Mouse (Mus musculus) heart, embryonic 15.5 days (tissue): Measurements from ENCODE around the gene Lurap1l. TPM values are rescaled to one million over a fixed set of nuclear protein-coding genes. Genes with fewer than 3 reads are reported as not detected.

Experiments
- ATAC-seq: fragments of 200-750 bp; cut with Nextera tagmentation; replicated peaks from 2 replicates; pipeline ENCODE4 v1.8.0; 2017; ENCODE audit warnings: low read depth, moderate TSS enrichment; ENCODE audit not compliant: insufficient number of reproducible peaks, insufficient read depth, low FRiP score
- H3K27ac ChIP-seq: fragments of 300-500 bp; sonication (generic); 2 replicates; pipeline ENCODE4 v1.5.1; 2015; ENCODE audit warnings: mild to moderate bottlenecking, inconsistent platforms
- H3K27me3 ChIP-seq: fragments of 300-500 bp; sonication (generic); 2 replicates; pipeline ENCODE4 v1.6.1; 2015; ENCODE audit warnings: inconsistent platforms
- H3K36me3 ChIP-seq: fragments of 300-500 bp; sonication (generic); 2 replicates; pipeline ENCODE4 v1.6.1; 2015; ENCODE audit warnings: mild to moderate bottlenecking, inconsistent platforms
- H3K4me1 ChIP-seq: fragments of 300-500 bp; sonication (generic); replicated peaks from 2 replicates; pipeline ENCODE4 v1.6.1; 2015; ENCODE audit warnings: inconsistent platforms
- H3K4me2 ChIP-seq: fragments of 300-500 bp; sonication (generic); 2 replicates; pipeline ENCODE4 v1.6.1; 2015; ENCODE audit warnings: inconsistent platforms, mild to moderate bottlenecking, moderate library complexity
- H3K4me3 ChIP-seq: fragments of 300-500 bp; sonication (generic); 2 replicates; pipeline ENCODE4 v1.5.1; 2015; ENCODE audit warnings: mild to moderate bottlenecking, inconsistent platforms
- H3K9ac ChIP-seq: fragments of 300-500 bp; sonication (generic); 2 replicates; pipeline ENCODE4 v1.6.1; 2015; ENCODE audit warnings: mild to moderate bottlenecking, inconsistent platforms
- H3K9me3 ChIP-seq: fragments of 300-500 bp; sonication (generic); replicated peaks from 2 replicates; pipeline ENCODE4 v1.6.1; 2016; ENCODE audit warnings: inconsistent platforms
- WGBS: fragments of 180-500 bp; shearing (Covaris S2); methylation state at CpG from one replicate; pipeline ENCODE4 v1.1.7; 2015; ENCODE audit warnings: mixed read lengths; 5-methylcytosine and 5-hydroxymethylcytosine counted together
- polyA plus RNA-seq: library from polyadenylated mRNA; unstranded; fragments of >200 nt; fragmentation: Nextera tagmentation; extraction: Ambion mirVana; gene quantifications from 2 replicates; pipeline ENCODE4 v1.2.1, GENCODE M21; 2015

Gene Lurap1l
- polyA plus RNA-seq, 1 experiment from 2014 or later: 2.7 TPM

- WGBS: 57% methylated on average over 3 of the region's 3 CpGs
- Histone ChIP-seq H3K27ac (no peak overlapping the region), H3K4me3 (no peak overlapping the region)
Measured at GRCm38 (mm10) chr4:80918526-80919129, 8.2 kb downstream of the Lurap1l start.

GRCm38 (mm10) chr4:80919217-80919867, 8.9 kb downstream of the Lurap1l start:
- Histone ChIP-seq H3K9ac (no peak overlapping the region), H3K27me3 (no peaks in the 10 kb centered on the region), H3K4me3 (no peak overlapping the region), H3K4me2 (no peak overlapping the region), H3K27ac (no peak overlapping the region), H3K9me3 (no peaks in the 10 kb centered on the region), H3K4me1 (no peaks in the 10 kb centered on the region), H3K36me3 (no peaks in the 10 kb centered on the region)
- WGBS: 69% methylated on average over 1 of the region's 1 CpGs
- ATAC-seq: no peak

More at GRCm38 (mm10) chr4:80918526-80919129, 8.2 kb downstream of the Lurap1l start:
- no peak overlapping the region for H3K9ac ChIP-seq
- H3K27me3 ChIP-seq: no peaks in the 10 kb centered on the region
- H3K4me1 ChIP-seq: no peaks in the 10 kb centered on the region
- no peaks in the 10 kb centered on the region for H3K9me3 ChIP-seq
- no peak overlapping the region for H3K4me2 ChIP-seq
- ATAC-seq: no peak
- H3K36me3 ChIP-seq: no peaks in the 10 kb centered on the region

- no peaks in the 10 kb centered on the region for H3K36me3 ChIP-seq
- no peaks in the 10 kb centered on the region for H3K4me1 ChIP-seq
- H3K27ac ChIP-seq: no peak overlapping the region
- no peaks in the 10 kb centered on the region for H3K9me3 ChIP-seq
- no peak overlapping the region for H3K4me2 ChIP-seq
- no peak overlapping the region for H3K4me3 ChIP-seq
- H3K9ac ChIP-seq: no peak overlapping the region
- no peak for ATAC-seq
- 63% methylated on average over 4 of the region's 4 CpGs for WGBS
- no peaks in the 10 kb centered on the region for H3K27me3 ChIP-seq
Measured at GRCm38 (mm10) chr4:80921646-80922489, 11.4 kb downstream of the Lurap1l start.

- H3K27ac ChIP-seq: no peak overlapping the region
- no peaks in the 10 kb centered on the region for H3K9me3 ChIP-seq
- no peak overlapping the region for H3K4me3 ChIP-seq
- H3K4me2 ChIP-seq: no peak overlapping the region
- H3K9ac ChIP-seq: no peak overlapping the region
- no peaks in the 10 kb centered on the region for H3K4me1 ChIP-seq
- ATAC-seq: no peak
- no peaks in the 10 kb centered on the region for H3K36me3 ChIP-seq
- WGBS: 79% methylated on average over 2 of the region's 2 CpGs
- no peaks in the 10 kb centered on the region for H3K27me3 ChIP-seq
Measured at GRCm38 (mm10) chr4:80922654-80923053, 12.2 kb downstream of the Lurap1l start.

- Histone ChIP-seq H3K4me3 (no peak overlapping the region), H3K4me2 (no peak overlapping the region), H3K27ac (no peak overlapping the region), H3K9ac (no peak overlapping the region), H3K9me3 (no peaks in the 10 kb centered on the region), H3K4me1 (no peaks in the 10 kb centered on the region), H3K27me3 (no peaks in the 10 kb centered on the region), H3K36me3 (no peaks in the 10 kb centered on the region)
- ATAC-seq: no peak
- 56% methylated on average over 4 of the region's 4 CpGs for WGBS
Measured at GRCm38 (mm10) chr4:80924815-80925214, 14.4 kb downstream of the Lurap1l start.

GRCm38 (mm10) chr4:80925752-80926519, 15.5 kb downstream of the Lurap1l start:
- Histone ChIP-seq H3K4me3 (no peak overlapping the region), H3K4me1 (no peaks in the 10 kb centered on the region), H3K9ac (no peak overlapping the region), H3K9me3 (no peaks in the 10 kb centered on the region), H3K27ac (no peak overlapping the region), H3K27me3 (no peaks in the 10 kb centered on the region), H3K36me3 (no peaks in the 10 kb centered on the region), H3K4me2 (no peak overlapping the region)
- 84% methylated on average over 6 of the region's 6 CpGs for WGBS
- ATAC-seq: no peak

- H3K9ac ChIP-seq: no peak overlapping the region
- H3K4me1 ChIP-seq: no peaks in the 10 kb centered on the region
- H3K27me3 ChIP-seq: no peaks in the 10 kb centered on the region
- no peak for ATAC-seq
- no peaks in the 10 kb centered on the region for H3K9me3 ChIP-seq
- H3K4me3 ChIP-seq: no peak overlapping the region
- H3K27ac ChIP-seq: no peak overlapping the region
- WGBS: 87% methylated on average over 3 of the region's 3 CpGs
- H3K4me2 ChIP-seq: no peak overlapping the region
- no peaks in the 10 kb centered on the region for H3K36me3 ChIP-seq
Measured at GRCm38 (mm10) chr4:80934749-80935148, 24.3 kb downstream of the Lurap1l start.

GRCm38 (mm10) chr4:80939115-80939514, 28.7 kb downstream of the Lurap1l start:
- H3K4me1 ChIP-seq: no peaks in the 10 kb centered on the region
- H3K27me3 ChIP-seq: no peaks in the 10 kb centered on the region
- no peaks in the 10 kb centered on the region for H3K9me3 ChIP-seq
- H3K4me3 ChIP-seq: no peak overlapping the region
- no peak overlapping the region for H3K4me2 ChIP-seq
- WGBS: 70% methylated on average over 2 of the region's 2 CpGs
- H3K9ac ChIP-seq: no peak overlapping the region
- no peaks in the 10 kb centered on the region for H3K36me3 ChIP-seq
- ATAC-seq: no peak
- no peak overlapping the region for H3K27ac ChIP-seq

- no peak for ATAC-seq
- Histone ChIP-seq H3K36me3 (no peaks in the 10 kb centered on the region), H3K4me1 (no peaks in the 10 kb centered on the region), H3K9me3 (no peaks in the 10 kb centered on the region), H3K27me3 (no peaks in the 10 kb centered on the region), H3K4me2 (no peak overlapping the region), H3K9ac (no peak overlapping the region), H3K4me3 (no peak overlapping the region), H3K27ac (no peak overlapping the region)
- WGBS: 76% methylated on average over 4 of the region's 4 CpGs
Measured at GRCm38 (mm10) chr4:80940946-80941345, 30.5 kb downstream of the Lurap1l start.

GRCm38 (mm10) chr4:80941978-80942377, 31.5 kb downstream of the Lurap1l start:
- Histone ChIP-seq H3K27me3 (no peaks in the 10 kb centered on the region), H3K9me3 (no peaks in the 10 kb centered on the region), H3K4me1 (no peaks in the 10 kb centered on the region), H3K36me3 (no peaks in the 10 kb centered on the region), H3K27ac (no peak overlapping the region), H3K4me2 (no peak overlapping the region), H3K9ac (no peak overlapping the region), H3K4me3 (no peak overlapping the region)
- whole genome bisulfite sequencing: 67% methylated on average over 3 of the region's 3 CpGs
- ATAC-seq: no peak

GRCm38 (mm10) chr4:80944605-80945004, 34.2 kb downstream of the Lurap1l start:
- H3K27me3 ChIP-seq: no peaks in the 10 kb centered on the region
- no peak for ATAC-seq
- no peak overlapping the region for H3K27ac ChIP-seq
- no peaks in the 10 kb centered on the region for H3K9me3 ChIP-seq
- no peak overlapping the region for H3K9ac ChIP-seq
- no peaks in the 10 kb centered on the region for H3K36me3 ChIP-seq
- H3K4me2 ChIP-seq: no peak overlapping the region
- no peaks in the 10 kb centered on the region for H3K4me1 ChIP-seq
- H3K4me3 ChIP-seq: no peak overlapping the region
